26 mouse cellular contexts compared by ENCODE assay signal in the genomic region with DNA sequence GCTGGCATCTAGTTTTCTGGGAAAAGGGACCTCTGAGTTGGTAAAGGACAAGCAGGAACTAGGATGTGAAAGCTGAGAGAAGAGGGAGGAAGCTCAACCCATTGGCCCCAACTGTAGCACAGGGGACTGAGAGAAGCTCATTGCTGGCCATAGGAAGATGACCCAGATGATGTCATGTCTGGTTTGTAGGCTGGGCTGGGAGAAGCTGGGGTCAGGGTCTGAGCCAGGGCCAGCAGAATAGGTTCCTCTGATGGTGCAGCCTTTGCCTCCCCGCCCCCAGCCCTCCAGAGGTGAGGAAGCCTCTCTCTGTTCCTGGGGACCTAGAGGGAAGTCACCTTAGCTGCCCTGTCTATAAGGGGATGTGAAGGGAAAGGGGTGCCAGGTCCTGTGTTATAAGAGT.
"Had no signal": no experiment of that assay in that cellular context is flagged by ENCODE, and none has a peak within 500 bp of the region (broad histone marks: within the 10 kb centered on the region; RNA-seq: fewer than 3 reads in every experiment).

No protein-coding gene starts in this region.

- H3K27ac ChIP-seq: gastrocnemius, adult 2 months; heart, adult 2 months; heart, embryonic 10.5 days; hindbrain, embryonic 13.5 days; hindbrain, embryonic 15.5 days; intestine, embryonic 15.5 days; layer of hippocampus, adult 2 months; left cerebral cortex, adult 2 months; limb, embryonic 10.5 days; limb, embryonic 12.5 days; liver, embryonic 13.5 days; liver, embryonic 15.5 days had no signal

- H3K4me1 ChIP-seq: intestine, embryonic 15.5 days; liver, embryonic 13.5 days; liver, embryonic 15.5 days had no signal

- H3K27me3 ChIP-seq: hindbrain, embryonic 13.5 days; hindbrain, embryonic 15.5 days; intestine, embryonic 15.5 days; limb, embryonic 12.5 days; liver, embryonic 13.5 days; liver, embryonic 15.5 days had no signal

- H3K9ac ChIP-seq: heart, embryonic 12.5 days; hindbrain, embryonic 13.5 days; hindbrain, embryonic 15.5 days; intestine, embryonic 15.5 days; limb, embryonic 12.5 days; liver, embryonic 13.5 days; liver, embryonic 15.5 days had no signal

- DNase-seq: gastrocnemius, adult 2 months; gastrocnemius, postnatal 10 days; gastrocnemius, postnatal 25 days; heart, adult 2 months; heart, postnatal 10 days; heart, postnatal 4 days; kidney, adult 18-20 months; kidney, adult 8-10 months; kidney, postnatal 10 days; kidney, postnatal 25 days; kidney, postnatal 4 days; liver; liver, embryonic 13.5 days had no signal

- H3K36me3 ChIP-seq: heart, embryonic 12.5 days; hindbrain, embryonic 13.5 days; hindbrain, embryonic 15.5 days; intestine, embryonic 15.5 days; limb, embryonic 12.5 days; liver, embryonic 13.5 days; liver, embryonic 15.5 days had no signal

- ATAC-seq: inflammation-experienced regulatory T-cells, adult 6 months; intestine, embryonic 15.5 days; intestine, postnatal 0 days had no signal

- H3K4me2 ChIP-seq: heart, embryonic 12.5 days; hindbrain, embryonic 13.5 days; hindbrain, embryonic 15.5 days; intestine, embryonic 15.5 days; limb, embryonic 12.5 days; liver, embryonic 11.5 days; liver, embryonic 13.5 days; liver, embryonic 15.5 days had no signal

- H3K9me3 ChIP-seq: heart, embryonic 10.5 days; hindbrain, embryonic 13.5 days; hindbrain, embryonic 15.5 days; intestine, embryonic 15.5 days; limb, embryonic 10.5 days; liver, embryonic 13.5 days; liver, embryonic 15.5 days had no signal

- H3K4me3 ChIP-seq: gastrocnemius, adult 2 months; heart, adult 2 months; heart, embryonic 10.5 days; heart, embryonic 12.5 days; hindbrain, embryonic 13.5 days; hindbrain, embryonic 15.5 days; intestine, embryonic 15.5 days; layer of hippocampus, adult 2 months; left cerebral cortex, adult 2 months; limb, embryonic 10.5 days; limb, embryonic 12.5 days; liver, embryonic 13.5 days; liver, embryonic 15.5 days had no signal
